Mouse (Mus musculus) granulocyte monocyte progenitor cell, adult 5-6 weeks (primary cell): ENCODE measurements around the gene Apbb2. TPM values are rescaled to one million over a fixed set of nuclear protein-coding genes. Genes with fewer than 3 reads are reported as not detected.
"Not testable (repeated sequence)": the region's sequence is repeated elsewhere in the genome, so short reads cannot be mapped to it uniquely, and the experiment has no call there.

Experiments used
- ATAC-seq: replicated peaks from 2 replicates; pipeline ENCODE4 v1.8.0; 2016; ENCODE audit warnings: mild to moderate bottlenecking, moderate TSS enrichment, inconsistent platforms; ENCODE audit not compliant: poor library complexity, severe bottlenecking
- total RNA-seq, 2 experiments: library from RNA; stranded (forward) in 1 of 2; stranded (reverse) in 1 of 2; fragments of 200-712, 200-1000 nt in 1 of 2; fragments of >200 nt in 1 of 2; fragmentation: Nextera tagmentation in 1 of 2; gene quantifications; 2 replicates each; pipeline ENCODE4 v1.2.3; 2014 to 2017

Apbb2 gene
- total RNA-seq, 2 experiments from 2014 or later = 0.31 to 0.52 TPM

- ATAC-seq = peak; percentile 92
Measured at GRCm38 (mm10) chr5:66259756-66260448, 358.7 kb downstream of the Apbb2 start, which contains the start of gene Nsun7. Gene Nsun7, plus strand, starts transcription at chr5:66259897.

- ATAC-seq = not testable (repeated sequence)
Measured at GRCm38 (mm10) chr5:66259431-66259755, 359.2 kb downstream of the Apbb2 start.

GRCm38 (mm10) chr5:66259000-66259399 is 359.6 kb downstream of the Apbb2 start:
- no peak for ATAC-seq

GRCm38 (mm10) chr5:66255044-66255443 is 363.5 kb downstream of the Apbb2 start:
- no peak for ATAC-seq

- ATAC-seq = no peak
Measured at GRCm38 (mm10) chr5:66253219-66253618, 365.4 kb downstream of the Apbb2 start.

Other genes with a start within 250 kb of the Apbb2 start
- 1.2 and 1.5 TPM in 2 replicates for gene Uchl1, start 57.3 kb upstream of the Apbb2 start, total RNA-seq (2014; fragmentation: Nextera tagmentation)
- gene Uchl1, start 57.3 kb upstream of the Apbb2 start, total RNA-seq (2017) = not detected in 2 replicates
- not detected in 2 replicates for gene Limch1, start 127.0 kb upstream of the Apbb2 start, total RNA-seq (2014; fragmentation: Nextera tagmentation)
- not detected in 2 replicates for gene Limch1, start 127.0 kb upstream of the Apbb2 start, total RNA-seq (2017)